Mouse (Mus musculus) spleen, adult 2 months (tissue): Measurements from ENCODE around the gene Gm10521.

Experiments used
- CTCF ChIP-seq: fragments of 200-500 bp; IDR thresholded peaks from 2 replicates; pipeline ENCODE4 v1.5.1; 2011; ENCODE audit warnings: mild to moderate bottlenecking, inconsistent platforms; ENCODE audit not compliant: insufficient read depth, insufficient read length, insufficient replicate concordance; ENCODE audit errors: extremely low read depth
- POLR2A ChIP-seq: fragments of 200-500 bp; IDR thresholded peaks from 2 replicates; pipeline ENCODE4 v1.6.1; 2011; ENCODE audit warnings: low read depth, low read length, inconsistent platforms

DNA sequence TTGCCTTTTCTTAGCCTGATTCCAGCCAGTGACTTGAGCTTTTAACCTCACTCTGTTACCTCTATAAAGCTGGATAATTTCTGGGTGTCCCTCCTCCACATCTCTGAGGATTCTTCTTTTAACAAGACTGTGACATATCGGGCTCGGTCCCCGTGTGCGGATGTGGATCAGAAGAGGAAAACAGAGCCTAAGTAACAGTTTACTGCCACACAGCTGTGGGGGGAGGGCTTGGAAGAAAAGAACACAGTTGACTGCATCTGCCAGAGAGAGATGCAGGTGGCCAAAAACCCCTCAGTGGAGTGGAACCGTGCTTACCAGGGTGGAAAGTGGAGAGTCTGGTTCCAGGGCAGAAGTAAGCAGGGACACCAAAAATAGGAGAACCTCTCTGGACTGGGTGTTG, 23.7 kb downstream of the Gm10521 start:
- TF ChIP-seq CTCF (no peak), POLR2A (no peak)
